Mouse (Mus musculus): ENCODE data around the gene Fpgs. TPM values are rescaled to one million over a fixed set of nuclear protein-coding genes. Genes with fewer than 3 reads are reported as not detected.
A peak's percentile ranks its signal among the peaks of the same experiment; 100 is the strongest.

The Fpgs gene
- polyA plus RNA-seq, 2 experiments, result 21.6 to 45.3 TPM

DNA sequence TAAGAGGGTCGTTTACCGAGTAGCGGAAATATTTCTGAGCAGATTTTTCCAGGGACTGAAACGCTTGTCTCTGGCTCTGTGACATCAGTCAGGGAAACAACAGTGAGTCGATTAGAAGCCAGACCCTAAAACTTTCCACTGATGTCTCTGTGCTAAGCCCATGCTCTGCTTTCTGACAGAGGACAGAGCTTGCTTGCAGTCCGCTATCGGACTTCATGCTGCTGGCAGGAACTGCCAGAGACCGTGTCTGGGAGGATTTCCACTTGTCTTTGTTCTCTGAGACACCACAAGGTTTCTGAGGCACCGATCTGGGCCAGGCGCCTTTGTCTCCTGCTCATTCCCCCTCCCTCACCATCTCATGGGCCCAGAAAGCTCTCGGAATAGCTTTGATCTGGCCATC is 36.2 kb downstream of the Fpgs start:
- Histone ChIP-seq H3K36me3 (replicated peaks; ENCODE audit: control insufficient read depth, insufficient read depth, low read depth) (no peaks in the 10 kb centered on the region), H3K27ac (no peak overlapping the region), H3K4me2 (ENCODE audit: low read depth) (no peak overlapping the region), H3K4me1 (replicated peaks; ENCODE audit: control insufficient read depth in 2 of 2, insufficient read depth in 2 of 2, low read length in 1 of 2) (peaks cover 0 to 15% of the 10 kb centered on the region in 2 experiments; a peak in 3 of 4 replicates), H3K4me3 (ENCODE audit: insufficient read depth in 1 of 2, low read depth in 2 of 2, low read length in 2 of 2) (no peak overlapping the region), H3K9ac (replicated peaks) (no peak overlapping the region), H3K27me3 (ENCODE audit: control insufficient read depth, insufficient read depth, low read length) (no peaks in the 10 kb centered on the region), H3K9me3 (ENCODE audit: control insufficient read depth, low read length) (no peaks in the 10 kb centered on the region)
- DNase-seq (ENCODE audit: low read depth in 3 of 3, low spot score in 3 of 3), result no peak
- TF ChIP-seq CTCF (IDR thresholded peaks at IDR 0.05; ENCODE audit: low read depth) (no peak), EP300 (IDR thresholded peaks at IDR 0.05; ENCODE audit: low read depth) (no peak)
- no peak for ATAC-seq (ENCODE audit: insufficient read depth)
- 63% methylated on average over 11 of the region's 11 CpGs for WGBS (ENCODE audit: insufficient replicate concordance)

DNA sequence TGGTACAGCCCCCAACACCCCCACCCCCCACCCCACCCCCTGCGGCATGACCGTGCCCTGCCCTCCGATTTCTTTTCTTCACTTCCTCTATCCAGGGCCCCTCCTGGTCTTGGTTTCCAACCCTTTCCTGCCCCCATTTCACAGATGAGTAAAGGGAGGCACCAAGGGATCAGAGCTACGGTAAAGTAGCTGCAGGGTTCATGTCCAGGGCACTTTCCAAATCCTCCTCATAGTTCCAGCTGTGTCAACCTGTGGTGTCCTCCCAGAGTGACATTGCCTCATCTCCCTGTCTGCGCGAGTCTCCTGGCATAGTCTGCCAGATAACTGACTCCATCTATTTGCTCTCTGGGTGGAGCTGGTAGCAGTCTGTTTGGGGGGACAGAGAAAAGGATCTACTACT is 38.1 kb downstream of the Fpgs start:
- ATAC-seq (ENCODE audit: insufficient read depth), result no peak
- Histone ChIP-seq H3K4me3 (ENCODE audit: insufficient read depth in 1 of 2, low read depth in 2 of 2, low read length in 2 of 2) (no peak overlapping the region), H3K27me3 (ENCODE audit: control insufficient read depth, insufficient read depth, low read length) (no peaks in the 10 kb centered on the region), H3K27ac (no peak overlapping the region), H3K9me3 (ENCODE audit: control insufficient read depth, low read length) (no peaks in the 10 kb centered on the region), H3K4me1 (replicated peaks; ENCODE audit: control insufficient read depth in 2 of 2, insufficient read depth in 2 of 2, low read length in 1 of 2) (peaks cover 2 to 22% of the 10 kb centered on the region in 2 experiments; a peak in 3 of 4 replicates), H3K36me3 (replicated peaks; ENCODE audit: control insufficient read depth, insufficient read depth, low read depth) (no peaks in the 10 kb centered on the region), H3K9ac (replicated peaks) (no peak overlapping the region), H3K4me2 (ENCODE audit: low read depth) (no peak overlapping the region)
- WGBS (ENCODE audit: insufficient replicate concordance), result 63% methylated on average over 6 of the region's 6 CpGs
- DNase-seq (ENCODE audit: low read depth in 3 of 3, low spot score in 3 of 3), result no peak
- TF ChIP-seq CTCF (IDR thresholded peaks at IDR 0.05; ENCODE audit: low read depth), result no peak
- no peak for TF ChIP-seq EP300 (IDR thresholded peaks at IDR 0.05; ENCODE audit: low read depth)

DNA sequence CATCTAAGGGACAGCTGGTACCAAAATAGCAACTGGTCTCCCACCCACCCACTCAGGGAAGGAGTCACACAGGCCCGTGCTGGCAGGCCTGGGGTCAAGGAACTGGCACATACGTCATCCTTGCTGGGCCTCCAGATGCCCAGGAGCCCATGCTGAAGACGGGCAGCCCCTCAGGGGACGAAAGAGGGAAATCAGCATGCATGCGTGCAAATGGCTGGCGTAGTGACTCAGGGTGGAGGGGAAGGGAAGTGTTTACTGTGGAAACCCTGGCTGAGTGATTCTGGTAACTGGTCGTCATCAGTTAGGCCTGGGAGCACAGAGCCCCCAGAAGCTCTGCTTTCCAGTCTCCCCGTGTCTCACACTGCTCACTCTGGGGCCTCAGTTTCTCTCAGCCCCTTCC is 38.6 kb downstream of the Fpgs start:
- DNase-seq (ENCODE audit: low read depth in 3 of 3, low spot score in 3 of 3), result no peak
- H3K27me3 ChIP-seq (ENCODE audit: control insufficient read depth, insufficient read depth, low read length), result no peaks in the 10 kb centered on the region
- 72% methylated on average over 8 of the region's 8 CpGs for WGBS (ENCODE audit: insufficient replicate concordance)

DNA sequence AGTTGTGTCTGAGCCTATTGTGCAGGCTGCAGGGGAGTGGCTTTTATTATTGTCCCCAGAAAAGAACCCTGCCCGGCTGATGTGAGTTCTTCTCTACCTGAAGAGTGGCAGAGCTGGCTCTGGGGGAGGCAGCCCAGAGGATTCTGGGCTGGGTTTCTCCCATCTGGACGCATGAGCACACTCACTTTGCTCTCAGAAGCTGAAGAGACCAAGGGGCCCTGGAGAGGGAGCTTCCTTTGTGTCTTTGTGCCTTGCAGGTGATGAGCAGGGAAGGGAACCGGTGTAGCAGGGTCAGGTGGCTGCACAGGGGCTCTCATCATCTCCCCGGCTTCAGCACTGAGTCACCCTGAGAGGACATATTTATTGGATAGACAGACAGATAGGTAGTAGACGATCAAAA is 41.7 kb downstream of the Fpgs start:
- DNase-seq (ENCODE audit: low read depth in 3 of 3, low spot score in 3 of 3) (no peak), ATAC-seq (ENCODE audit: insufficient read depth) (no peak)
- Histone ChIP-seq H3K27me3 (ENCODE audit: control insufficient read depth, insufficient read depth, low read length) (no peaks in the 10 kb centered on the region), H3K4me1 (replicated peaks; ENCODE audit: control insufficient read depth in 2 of 2, insufficient read depth in 2 of 2, low read length in 1 of 2) (peaks cover 5 to 38% of the 10 kb centered on the region in 2 experiments), H3K27ac (no peak overlapping the region), H3K4me3 (ENCODE audit: insufficient read depth in 1 of 2, low read depth in 2 of 2, low read length in 2 of 2) (no peak overlapping the region), H3K9ac (replicated peaks) (no peak overlapping the region), H3K36me3 (replicated peaks; ENCODE audit: control insufficient read depth, insufficient read depth, low read depth) (no peaks in the 10 kb centered on the region), H3K4me2 (ENCODE audit: low read depth) (no peak overlapping the region), H3K9me3 (ENCODE audit: control insufficient read depth, low read length) (no peaks in the 10 kb centered on the region)
- TF ChIP-seq CTCF (IDR thresholded peaks at IDR 0.05; ENCODE audit: low read depth), result no peak
- TF ChIP-seq EP300 (IDR thresholded peaks at IDR 0.05; ENCODE audit: low read depth), result no peak
- 62% methylated on average over 5 of the region's 5 CpGs for WGBS (ENCODE audit: insufficient replicate concordance)

More for the DNA sequence above, 38.6 kb downstream of the Fpgs start:
- Histone ChIP-seq H3K9ac (replicated peaks) (no peak overlapping the region), H3K36me3 (replicated peaks; ENCODE audit: control insufficient read depth, insufficient read depth, low read depth) (no peaks in the 10 kb centered on the region), H3K4me1 (replicated peaks; ENCODE audit: control insufficient read depth in 2 of 2, insufficient read depth in 2 of 2, low read length in 1 of 2) (peaks cover 2 to 26% of the 10 kb centered on the region in 2 experiments; a peak in 3 of 4 replicates), H3K4me3 (ENCODE audit: insufficient read depth in 1 of 2, low read depth in 2 of 2, low read length in 2 of 2) (no peak overlapping the region), H3K27ac (no peak overlapping the region), H3K4me2 (ENCODE audit: low read depth) (no peak overlapping the region), H3K9me3 (ENCODE audit: control insufficient read depth, low read length) (no peaks in the 10 kb centered on the region)
- ATAC-seq (ENCODE audit: insufficient read depth), result no peak
- TF ChIP-seq EP300 (IDR thresholded peaks at IDR 0.05; ENCODE audit: low read depth) (no peak), CTCF (IDR thresholded peaks at IDR 0.05; ENCODE audit: low read depth) (no peak)

DNA sequence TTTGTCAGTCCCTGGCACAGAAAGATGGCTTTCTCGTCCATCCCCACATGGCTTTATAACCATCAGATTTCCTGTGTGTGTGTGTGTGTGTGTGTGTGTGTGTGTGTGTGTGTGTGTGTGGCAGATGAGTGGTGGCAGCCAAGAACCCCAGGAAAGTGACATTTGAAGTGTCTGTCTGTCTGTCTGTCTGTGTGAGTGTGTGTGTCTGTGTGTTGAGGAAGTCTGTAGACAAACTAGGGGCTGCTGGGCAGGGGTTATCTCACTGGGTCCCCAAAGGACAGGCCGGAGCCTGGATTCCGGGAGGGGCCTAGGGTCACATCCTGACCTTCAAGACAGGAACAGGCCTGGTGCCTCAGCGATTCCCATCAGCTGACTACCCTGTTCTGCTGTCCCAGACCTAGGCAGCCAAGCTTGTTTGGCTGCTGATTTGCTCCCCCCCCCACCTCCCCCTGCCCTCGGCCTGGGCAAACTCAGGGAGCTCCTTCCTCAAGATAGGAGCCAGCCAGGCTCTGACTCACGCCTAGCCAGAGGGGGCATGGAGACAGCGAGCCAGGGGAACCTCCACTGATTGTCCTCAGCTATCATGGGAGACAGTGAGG is 42.3 kb downstream of the Fpgs start:
- Histone ChIP-seq H3K4me2 (ENCODE audit: low read depth) (no peak overlapping the region), H3K4me1 (replicated peaks; ENCODE audit: control insufficient read depth in 2 of 2, insufficient read depth in 2 of 2, low read length in 1 of 2) (peaks cover 5 to 38% of the 10 kb centered on the region in 2 experiments), H3K27me3 (ENCODE audit: control insufficient read depth, insufficient read depth, low read length) (no peaks in the 10 kb centered on the region), H3K36me3 (replicated peaks; ENCODE audit: control insufficient read depth, insufficient read depth, low read depth) (no peaks in the 10 kb centered on the region), H3K9ac (replicated peaks) (no peak overlapping the region), H3K27ac (no peak overlapping the region), H3K4me3 (ENCODE audit: insufficient read depth in 1 of 2, low read depth in 2 of 2, low read length in 2 of 2) (no peak overlapping the region), H3K9me3 (ENCODE audit: control insufficient read depth, low read length) (no peaks in the 10 kb centered on the region)
- no peak for DNase-seq (ENCODE audit: low read depth in 3 of 3, low spot score in 3 of 3)
- TF ChIP-seq CTCF (IDR thresholded peaks at IDR 0.05; ENCODE audit: low read depth), result no peak
- no peak for TF ChIP-seq EP300 (IDR thresholded peaks at IDR 0.05; ENCODE audit: low read depth)
- ATAC-seq (ENCODE audit: insufficient read depth), result peak; percentile 56
- WGBS (ENCODE audit: insufficient replicate concordance), result 37% methylated on average over 7 of the region's 7 CpGs

Measured in liver, embryonic 14.5 days (tissue).